Mouse (Mus musculus): ENCODE measurements at regions not wholly inside any gene's neighbourhood (a gene's known extent, or its start where the extent isn't known, plus 50 kb on each side); places are given as distances from the start of the nearest gene placed in this dataset.

DNA sequence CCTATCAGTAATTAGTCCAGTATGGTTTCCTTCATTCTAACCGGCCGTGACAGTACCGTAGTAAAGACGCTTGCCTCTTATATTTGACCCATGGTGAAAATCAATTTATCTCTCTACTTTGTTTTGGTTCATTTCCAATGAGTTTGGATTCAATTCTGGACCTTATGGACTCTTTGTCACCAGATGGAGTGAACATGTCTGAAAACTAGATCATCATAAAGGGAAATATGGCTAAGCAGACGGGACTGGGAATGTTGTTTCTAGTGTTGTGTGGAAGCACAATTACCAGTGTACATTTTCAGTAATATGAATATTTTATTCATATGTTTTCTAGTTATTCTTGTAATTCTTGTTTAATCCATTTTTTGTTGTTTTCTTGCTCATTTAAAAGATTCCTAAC, 261.4 kb downstream of the Ins1 start:
- TF ChIP-seq CTCF (IDR thresholded peaks at IDR 0.05; ENCODE audit: borderline replicate concordance, extremely low read depth, insufficient read depth, insufficient read length) (no peak), POLR2A (IDR thresholded peaks at IDR 0.05; ENCODE audit: borderline replicate concordance, extremely low read depth, insufficient read depth, insufficient read length, poor library complexity, severe bottlenecking) (no peak)
